Mouse (Mus musculus): ENCODE measurements at regions not wholly inside any gene's neighbourhood (a gene's known extent, or its start where the extent isn't known, plus 50 kb on each side); places are given as distances from the start of the nearest gene placed in this dataset.
"Not testable (repeated sequence)": the region's sequence is repeated elsewhere in the genome, so short reads cannot be mapped to it uniquely, and the experiment has no call there.

DNA sequence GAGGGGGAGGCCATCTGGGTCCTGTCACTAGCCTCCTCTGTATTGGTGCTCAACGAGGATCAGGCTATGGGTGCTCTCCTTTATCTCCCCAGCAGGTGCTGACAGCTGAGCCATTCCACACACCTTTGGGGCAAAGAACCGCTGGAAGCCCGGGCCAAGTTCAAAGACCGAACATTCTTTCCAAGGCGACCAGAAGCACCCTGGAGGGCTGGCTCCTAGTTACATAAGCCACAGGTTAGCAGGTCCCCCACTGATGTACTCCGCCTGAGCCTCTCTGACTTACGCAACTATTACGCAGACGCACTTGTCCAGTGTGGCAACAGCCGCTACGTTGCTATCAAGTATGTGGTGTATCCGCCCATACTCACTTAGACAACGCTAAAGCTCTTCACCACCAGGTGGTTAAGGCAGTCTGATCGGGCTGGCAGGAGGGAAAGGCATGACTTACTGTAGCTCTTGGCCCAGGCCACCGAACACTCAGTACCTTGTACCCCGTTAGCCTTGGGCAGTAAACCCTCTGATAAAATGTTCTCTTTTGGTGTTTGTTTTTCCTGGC is 69.2 kb downstream of the Gm33543 start:
- DNase-seq: peak; percentile 58

DNA sequence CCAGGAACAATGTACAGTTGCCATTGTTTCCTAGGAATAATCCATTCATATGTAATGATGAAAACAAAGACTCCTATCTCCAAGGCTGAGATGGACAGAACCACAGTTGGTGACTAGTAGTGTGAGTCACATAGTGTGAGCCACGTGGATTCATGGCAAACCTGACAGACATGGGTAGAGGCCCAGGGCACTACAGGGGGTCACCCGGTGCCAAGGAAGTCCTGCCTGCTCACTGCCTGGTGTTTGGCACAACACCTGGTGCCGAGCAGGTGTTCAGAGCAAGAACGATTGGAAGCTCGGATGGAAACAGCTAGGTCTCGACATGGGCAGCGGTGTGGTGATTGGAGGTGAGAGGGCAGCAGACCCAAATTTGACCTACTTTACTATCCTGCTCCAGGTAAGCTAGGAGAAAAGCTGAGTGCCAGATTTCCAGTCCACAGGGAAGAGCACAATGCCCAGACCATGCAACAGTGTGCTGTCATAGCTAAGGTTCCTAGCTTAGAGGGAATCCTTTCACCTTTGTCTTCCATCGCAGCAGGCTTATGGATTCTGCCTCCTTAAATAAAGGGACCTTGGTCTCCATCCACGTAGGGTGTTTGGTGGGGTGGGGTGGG is 69.8 kb downstream of the Gm33543 start:
- no peak for DNase-seq

DNA sequence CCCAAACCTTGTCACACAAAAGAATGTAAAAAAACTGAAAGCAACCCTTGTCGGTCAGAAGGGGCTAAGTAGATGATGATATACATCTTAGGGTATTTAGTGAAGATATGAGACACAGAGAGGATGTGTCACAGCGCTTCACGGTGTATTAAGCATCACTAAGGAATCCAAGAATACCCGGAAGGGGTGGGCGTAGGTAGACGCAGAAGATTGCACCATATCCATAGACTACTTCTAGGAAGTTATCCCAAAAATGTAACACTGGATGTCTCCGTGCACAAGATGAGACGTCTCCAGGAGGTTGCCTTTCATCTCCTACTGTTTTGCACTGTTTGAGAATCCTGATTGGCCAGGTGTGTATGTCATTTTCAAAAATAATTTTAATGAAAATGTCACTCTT is 73.8 kb downstream of the Gm33543 start:
- DNase-seq: no peak

DNA sequence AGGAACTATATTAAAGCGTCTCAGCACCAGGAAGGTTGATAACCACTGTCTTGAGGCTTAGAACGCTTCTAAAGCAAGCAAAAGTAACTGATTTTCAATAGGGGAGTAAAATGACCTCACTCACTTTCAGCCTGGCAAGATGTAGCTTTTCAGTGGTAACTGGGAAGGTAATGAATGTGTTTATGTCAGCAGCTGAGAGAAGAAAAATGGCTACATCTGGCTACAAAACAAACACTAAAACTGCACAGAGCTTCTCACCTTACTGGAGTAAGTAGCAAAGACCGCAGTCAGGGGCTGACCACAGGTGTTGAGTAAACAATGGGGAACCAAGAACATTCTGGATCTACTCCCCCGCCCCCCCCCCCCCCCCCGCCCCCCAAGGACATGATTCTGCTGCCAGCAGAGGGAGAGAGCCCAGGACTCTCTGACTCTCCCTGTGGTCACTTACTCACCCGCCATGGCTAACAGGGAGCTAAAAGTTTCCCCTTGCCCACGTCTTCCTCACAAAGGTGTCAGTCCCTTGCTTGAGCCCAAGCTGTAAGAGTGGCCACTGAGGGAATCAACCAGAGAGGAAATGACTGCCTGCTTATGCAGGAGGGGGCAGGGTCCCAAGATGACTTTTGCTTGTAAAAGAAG is 75.1 kb downstream of the Gm33543 start:
- no peak for DNase-seq

DNA sequence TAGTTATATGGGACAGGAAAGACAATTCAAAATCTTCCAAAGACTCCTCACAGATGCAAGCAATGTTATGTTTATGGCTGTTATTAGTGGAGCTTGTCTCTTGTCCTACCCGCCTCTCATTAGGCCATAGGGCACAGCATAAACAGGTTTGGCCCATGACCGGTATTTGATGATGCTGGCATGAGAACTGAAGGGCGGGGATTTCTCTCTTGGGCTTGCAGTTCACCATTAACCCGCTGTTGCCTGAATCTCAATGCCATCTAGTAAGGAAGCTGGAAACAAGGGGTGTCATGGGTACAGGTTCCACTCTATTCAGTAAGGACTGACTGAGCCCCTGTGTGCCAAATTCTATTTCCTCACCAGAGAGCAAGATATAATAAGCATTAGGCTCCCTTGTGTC is 78.6 kb downstream of the Gm33543 start:
- DNase-seq: no peak

DNA sequence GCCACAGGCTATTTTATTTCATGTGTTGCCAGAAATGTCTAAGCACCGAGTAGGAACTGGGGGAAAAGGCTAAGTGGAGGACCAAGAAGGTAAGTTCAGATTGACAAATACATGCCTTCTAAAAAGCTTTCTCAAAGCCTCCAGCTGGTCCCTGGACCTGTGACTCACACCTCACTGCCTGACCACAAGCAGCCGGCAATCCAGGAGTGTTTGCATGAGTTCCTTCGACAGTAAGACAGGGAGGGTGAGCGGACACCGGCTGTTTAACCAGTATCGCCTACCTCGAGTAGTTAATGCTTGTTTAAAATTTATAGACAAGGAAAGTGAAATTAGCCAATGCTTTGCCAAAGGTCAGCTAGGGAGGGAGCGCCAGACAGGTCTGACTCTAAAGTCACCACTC is 80.1 kb downstream of the Gm33543 start:
- no peak for DNase-seq

DNA sequence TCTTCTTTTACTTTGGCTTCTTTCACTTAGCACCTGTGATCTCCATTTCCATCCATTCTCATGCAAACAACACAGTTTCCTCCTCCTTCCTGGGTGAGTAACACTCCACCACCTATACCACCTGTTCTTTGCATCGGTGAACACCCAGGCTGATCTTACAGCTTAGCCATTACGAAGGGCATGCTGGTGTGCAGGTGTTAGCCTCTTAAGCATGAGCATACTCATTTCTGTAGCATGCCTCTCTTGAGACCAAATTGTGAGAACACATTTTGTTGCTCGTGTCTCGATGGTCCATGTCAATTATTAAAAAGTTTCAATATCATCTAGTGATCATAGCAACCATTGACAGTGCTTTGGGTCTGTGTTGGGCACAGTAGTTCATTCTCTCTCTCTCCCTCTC is 80.8 kb downstream of the Gm33543 start:
- DNase-seq: no peak

DNA sequence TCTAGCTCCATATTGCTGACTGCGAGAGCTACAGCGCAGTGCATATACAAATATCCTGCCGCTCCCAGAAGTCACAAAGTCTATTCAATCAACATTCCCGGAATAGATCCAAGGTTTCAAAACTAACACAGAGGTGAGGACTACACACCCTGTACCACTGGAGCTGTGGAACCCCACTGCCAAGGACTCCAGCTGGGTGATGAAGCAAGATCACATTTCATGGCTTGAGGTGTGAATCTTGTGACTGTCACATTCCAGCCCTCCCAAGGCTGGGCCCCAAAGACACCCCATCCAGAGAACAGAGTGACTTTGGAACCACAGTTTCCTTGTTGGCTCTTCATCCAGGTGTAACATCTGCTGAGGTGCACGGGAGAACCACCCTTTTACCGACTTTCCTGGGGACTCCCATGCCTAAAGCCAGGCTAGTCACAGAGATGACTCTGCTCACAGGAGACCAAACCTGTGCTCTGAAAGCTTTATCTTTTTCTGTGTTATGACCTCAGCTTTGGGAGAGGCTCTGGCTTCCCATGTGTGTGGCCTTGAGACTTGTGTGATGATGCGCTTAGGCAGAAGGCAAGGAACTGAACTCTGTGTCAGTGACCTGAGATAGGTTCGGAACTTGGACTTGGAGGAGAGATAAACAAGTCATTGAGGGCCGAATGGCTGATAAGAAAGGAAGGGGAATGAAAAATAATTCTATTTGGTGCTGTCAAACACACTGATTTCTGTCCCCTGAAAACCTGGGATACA is 82.4 kb downstream of the Gm33543 start:
- DNase-seq: no peak

DNA sequence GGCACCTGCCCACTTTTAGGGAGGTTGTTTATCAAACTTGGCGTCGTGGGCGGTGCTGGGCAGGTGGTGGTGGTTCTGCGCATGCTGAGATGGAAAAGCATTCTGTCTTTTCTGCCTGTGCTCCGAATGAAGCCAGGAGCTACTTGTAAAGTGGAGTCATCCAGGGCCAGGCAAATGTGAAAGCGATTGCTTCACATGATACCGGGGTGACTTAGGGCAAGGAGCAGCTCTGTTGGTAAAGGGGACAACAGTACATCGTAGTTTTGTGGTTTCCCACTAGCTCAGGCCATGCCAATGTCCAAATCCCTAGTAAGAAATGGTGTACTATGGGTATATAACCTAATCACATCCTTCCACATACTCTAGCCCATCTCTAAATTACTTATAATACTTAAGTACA is 84.5 kb downstream of the Gm33543 start:
- no peak for DNase-seq

DNA sequence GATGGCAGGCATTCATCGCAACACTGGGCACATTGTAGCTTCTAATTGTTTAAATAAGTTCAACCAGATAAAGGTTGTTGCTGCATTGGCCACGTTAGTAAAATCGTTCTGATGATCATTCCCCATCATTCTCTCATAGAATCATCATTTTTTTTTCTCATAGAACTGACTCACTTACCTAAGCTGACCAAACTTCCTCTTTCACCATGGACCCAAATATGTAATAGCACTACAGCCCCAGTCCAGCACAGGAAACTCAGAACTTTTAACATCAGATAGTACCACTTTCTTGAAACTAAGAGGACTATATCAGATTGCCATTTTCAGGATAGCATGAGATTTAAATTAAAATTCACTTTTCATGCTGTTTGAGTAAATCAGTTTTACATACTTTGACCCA is 82.2 kb upstream of the Anapc15-ps start:
- DNase-seq: no peak

DNA sequence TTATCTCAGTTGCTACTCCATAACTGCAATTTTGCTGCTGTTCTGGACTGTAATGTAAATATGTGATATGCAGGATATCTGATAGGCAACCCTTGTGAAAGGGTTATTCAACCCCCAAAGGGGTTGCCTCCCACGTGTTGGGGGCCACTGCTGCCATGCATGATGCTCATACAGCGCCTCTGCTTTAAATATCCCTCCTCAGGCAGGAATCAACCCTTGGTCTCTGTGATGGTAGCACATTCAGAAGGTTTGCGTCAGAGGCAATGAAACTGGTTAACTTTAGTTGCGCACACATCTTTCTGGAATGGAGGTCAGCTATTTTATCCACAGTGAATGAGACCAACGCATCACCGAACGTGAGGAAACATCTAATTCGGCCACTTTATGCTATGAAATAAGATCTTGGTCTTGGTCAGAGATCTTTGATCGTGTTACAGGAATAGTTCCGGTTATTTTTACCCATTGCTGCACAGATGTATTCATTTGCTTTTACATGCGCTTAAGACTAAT is 80.2 kb upstream of the Anapc15-ps start:
- DNase-seq: no peak

DNA sequence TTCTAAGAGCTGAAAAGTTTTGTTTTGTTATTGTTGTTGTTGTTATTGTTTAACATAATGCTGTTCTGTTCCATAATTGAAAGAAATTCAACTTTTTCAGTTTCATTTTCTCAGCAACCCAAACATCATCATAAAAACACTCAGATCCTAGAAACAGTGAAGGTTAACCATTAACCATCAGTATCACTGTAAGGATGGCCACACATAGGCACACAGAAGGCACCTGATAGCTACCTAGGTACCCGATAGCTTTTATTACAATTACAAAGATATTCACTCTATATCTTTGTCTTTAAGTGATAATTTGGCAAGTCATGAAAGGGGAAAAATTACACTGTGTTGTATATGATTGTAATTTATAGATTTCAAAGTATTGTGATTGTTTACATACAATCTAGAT is 75.1 kb upstream of the Anapc15-ps start:
- no peak for DNase-seq

DNA sequence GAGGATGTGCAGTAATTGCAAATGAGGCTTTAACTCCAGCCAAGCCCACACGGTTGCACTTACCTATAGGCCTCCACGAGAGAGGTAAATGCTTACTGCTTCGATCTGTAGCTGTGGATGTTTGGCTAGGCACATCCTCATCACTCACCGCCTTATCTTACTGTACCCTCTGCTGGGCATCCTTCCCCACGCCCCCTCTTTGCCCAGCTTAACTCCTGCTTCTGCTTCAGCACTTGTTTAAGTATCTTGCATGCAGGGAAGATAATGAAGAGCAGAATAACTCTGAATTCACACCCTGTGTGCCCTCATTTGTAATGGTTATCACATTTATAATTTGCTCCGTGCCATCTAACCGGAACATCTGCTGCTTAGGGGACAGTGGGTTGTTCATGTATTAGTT is 74.7 kb upstream of the Anapc15-ps start:
- DNase-seq: no peak

DNA sequence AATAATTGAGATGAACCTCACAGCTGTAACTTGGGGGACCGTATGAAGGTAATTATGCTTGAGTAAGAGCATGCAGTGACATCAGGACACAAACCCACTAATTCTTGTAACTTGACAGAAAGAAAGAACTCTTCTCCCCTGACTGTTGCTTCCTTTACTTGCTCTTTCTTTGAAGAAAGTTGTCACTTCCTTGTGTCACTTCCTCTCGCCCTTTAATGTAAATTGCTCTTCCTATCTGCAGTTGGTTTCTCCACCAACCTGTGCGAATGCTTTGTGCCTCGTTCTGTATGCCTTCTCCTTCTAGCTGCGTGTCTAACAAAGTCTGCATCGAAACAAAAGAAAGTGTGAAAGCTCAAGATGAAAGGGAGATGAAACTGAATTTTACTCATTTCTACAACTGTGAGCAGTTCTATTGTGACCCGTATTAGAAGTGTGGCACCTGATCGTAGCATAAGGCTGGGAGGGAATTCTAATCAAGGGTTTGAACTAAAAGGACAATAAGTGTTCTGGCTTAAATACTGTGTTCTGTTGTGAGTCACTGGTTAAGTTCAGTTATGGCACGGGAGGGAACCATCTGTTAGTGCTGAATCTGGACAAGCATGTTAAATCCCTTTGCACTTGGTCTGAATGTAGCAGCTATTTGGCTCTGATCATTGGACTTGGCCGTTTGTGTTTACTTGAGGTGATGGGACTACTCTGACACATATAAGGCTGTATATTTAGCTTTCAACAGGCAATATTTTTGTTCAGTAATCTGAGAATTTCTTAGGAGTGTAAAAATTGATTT is 72.8 kb upstream of the Anapc15-ps start:
- DNase-seq: no peak

DNA sequence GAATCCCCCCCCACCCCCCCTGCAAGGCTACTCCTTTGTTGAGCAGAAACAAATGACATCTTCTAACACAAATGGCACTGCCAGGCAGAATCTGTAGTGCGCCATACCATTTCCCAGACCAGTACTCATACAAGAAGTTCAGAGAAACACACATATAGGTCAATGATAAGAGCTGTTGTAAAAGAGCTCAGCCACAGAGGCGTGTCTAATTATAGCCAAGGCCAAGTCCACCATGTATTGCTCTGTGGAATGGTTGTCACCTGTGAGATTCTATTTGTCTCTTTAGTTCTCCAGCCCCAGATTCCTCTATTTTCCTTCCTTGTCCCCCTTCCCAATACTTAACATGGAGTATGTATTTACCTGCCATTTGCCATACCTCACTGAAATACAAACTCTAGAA is 72.0 kb upstream of the Anapc15-ps start:
- no peak for DNase-seq

DNA sequence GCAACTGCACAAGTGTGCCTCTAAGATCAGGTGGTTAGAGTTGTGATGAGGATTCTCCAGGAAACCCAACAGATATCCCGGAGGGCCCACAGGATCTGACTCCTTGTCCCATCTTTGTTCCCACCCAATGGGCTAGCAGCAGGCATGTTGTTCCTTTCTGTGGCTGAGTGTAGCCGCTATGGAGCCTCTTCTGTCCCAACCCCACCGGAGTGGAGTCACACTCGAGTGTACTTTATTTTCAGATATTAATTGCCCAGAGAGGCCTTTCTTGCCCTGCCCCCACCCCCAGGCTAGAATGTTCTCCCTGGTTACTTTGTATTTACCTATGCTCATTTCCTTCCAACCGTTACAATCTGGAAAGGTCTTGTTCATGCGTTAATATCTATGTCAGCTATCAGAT is 70.4 kb upstream of the Anapc15-ps start:
- DNase-seq: no peak

DNA sequence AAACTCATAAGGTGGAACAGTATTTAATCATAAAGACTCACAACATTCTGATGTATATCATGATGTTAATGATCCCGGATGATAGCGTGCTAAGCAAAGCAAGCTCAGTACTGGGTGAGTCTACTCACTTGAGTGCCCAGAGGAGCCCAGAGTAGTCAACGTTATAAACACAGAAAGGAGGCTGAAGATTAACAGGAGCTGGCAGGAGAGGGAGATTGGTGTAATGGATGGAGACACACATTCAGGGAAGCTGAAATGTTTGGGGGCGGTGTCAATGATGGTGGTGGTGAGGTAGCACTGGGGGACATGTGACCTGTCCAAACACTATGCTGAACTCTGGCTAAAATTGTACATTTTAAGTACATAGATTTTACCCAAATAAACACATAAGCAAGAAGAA is 66.2 kb upstream of the Anapc15-ps start:
- DNase-seq: no peak

DNA sequence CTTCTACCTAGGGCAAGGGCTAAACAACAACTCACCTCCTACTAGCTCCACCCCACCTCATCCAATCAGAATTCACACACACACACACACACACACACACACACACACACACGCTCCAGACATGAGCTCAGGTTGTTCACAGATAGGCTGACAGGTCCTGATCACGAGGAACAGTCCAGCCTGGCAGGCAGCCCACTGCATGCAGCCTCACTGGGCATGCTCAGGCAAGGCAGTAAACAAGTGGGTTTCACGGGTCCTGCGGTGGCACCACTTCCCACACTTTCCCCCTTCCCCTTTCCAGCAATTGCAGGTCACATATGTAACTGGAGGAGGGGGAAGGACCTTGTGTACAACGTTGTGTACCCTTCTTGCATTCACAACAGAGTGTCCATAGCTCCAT is 63.5 kb upstream of the Anapc15-ps start:
- not testable (repeated sequence) for DNase-seq

DNA sequence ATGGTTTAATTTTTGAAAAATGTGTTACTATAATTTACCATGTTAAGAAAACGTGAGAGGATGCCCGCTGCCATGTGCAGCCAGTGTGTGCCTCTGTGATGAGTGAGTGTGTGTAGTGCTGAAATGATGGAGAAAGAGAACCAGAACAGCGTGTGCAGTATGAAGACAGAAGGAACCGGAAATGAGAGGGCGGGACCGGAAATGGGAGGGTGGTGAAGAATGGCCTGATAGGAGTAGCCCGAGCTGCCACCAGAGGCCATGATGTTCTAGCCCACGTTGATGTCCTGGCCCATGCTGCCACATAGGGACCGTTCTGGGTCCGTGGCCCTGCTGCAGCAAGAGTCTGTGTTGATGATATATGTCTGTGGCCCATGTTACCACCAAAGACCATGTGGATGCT is 57.8 kb upstream of the Anapc15-ps start:
- no peak for DNase-seq

DNA sequence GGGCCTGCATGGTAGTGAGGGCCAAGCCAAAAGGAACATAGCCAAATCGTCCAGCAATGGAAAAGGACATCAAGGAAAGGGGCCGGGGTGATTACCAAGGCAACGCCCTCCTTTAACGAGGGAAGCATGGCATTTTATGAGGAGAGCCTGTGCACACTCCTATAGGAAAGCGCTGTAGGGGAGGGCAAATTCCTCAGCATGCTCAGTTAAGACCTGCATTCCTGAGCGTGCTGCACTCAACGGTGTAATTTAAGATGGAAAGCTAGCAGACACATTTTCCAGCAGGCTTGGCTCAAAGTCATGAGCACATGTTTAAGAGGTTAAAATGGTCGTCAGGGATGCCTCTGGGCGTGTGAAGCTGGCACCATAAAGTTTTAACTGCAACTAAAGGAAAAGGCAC is 56.6 kb upstream of the Anapc15-ps start:
- DNase-seq: no peak

DNA sequence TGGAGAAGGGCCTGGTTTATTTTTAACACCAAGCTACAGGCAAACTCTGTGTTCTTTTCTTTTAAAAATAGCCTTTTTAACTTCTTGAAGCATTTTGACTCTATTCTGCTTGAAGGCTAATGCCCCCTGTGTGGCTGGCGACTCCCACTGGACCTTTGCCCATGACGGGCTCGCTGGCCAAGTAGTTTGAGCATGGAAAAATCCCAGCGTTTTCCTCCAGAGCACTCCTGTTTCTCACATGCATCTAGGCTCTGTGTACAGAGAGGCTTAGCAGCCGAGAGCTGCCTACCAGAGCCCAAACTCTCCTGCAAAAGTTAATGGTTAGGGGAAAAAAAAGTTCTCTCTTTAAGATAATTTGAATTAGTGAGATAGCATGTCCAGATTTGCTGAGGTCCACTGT is 52.7 kb upstream of the Anapc15-ps start:
- peak; percentile 64 for DNase-seq

DNA sequence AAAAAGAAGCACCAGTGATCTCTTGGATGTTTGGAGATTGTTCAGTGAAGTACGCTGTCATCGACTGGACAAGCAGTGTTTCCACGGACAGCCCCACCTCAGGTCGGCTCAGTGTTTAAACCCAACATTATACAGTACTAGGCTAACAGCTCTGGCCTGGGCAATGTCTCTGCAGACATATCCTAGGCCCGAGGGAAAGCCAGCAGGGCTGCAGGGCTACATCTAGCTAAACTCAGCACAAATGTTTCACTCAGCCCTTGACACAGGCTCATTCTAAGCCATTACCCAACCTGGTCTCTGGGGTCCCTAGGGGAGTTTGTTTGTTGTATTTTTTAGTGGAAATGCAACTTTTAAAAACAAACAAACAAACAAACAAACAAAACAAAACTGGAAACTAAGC is 52.1 kb upstream of the Anapc15-ps start:
- DNase-seq: no peak

Measured in lung, postnatal 10 days (tissue).